Comparison of ENCODE assay signal across 9 mouse cellular contexts in the genomic region with DNA sequence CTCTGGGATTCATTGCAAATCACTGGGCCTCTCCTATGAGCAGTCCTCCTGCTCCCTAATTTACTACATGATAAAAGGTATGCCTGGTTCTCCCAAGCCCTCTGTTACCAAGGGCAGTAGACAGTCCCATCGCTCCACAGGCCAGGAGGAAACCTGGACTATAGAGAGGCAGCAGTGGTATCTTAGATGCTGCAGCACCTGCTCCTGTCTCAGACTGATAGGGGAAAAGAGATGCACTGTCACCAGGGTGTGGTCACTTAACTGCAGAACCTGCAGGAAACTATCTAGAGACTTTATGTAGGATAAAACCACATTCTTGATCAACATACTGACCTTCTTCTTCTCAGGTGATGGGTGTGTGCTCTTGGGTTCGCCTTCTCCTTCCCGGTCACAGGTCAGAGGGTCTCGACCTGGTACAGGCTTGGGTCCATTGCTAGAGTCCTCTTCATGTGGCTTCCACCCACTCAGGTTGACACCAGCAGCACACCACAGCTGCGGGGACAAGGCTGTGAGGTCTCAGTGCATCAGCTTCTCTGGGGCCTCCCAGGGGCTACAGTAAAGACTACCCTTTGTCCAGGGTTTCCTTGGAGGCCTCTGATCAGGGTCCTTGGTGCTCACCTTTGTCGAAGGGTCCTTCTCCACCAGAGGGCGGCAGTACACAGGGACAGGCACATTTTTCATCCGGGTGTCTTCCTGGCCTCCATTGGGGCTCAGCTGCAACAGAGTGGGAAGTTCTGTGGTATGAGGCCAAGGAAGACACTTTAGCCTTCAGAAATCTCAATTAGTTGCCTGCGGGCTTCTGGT. TPM values are rescaled to one million over a fixed set of nuclear protein-coding genes. Genes with fewer than 3 reads are reported as not detected.
DNase-seq lines count a peak whose midpoint lies in the region; ATAC-seq and TF ChIP-seq lines count a peak whose summit lies in the region.
"Had no signal": no experiment of that assay in that cellular context is flagged by ENCODE, and none has a peak within 500 bp of the region (broad histone marks: within the 10 kb centered on the region; RNA-seq: fewer than 3 reads in every experiment).

No protein-coding gene starts in this region.

- H3K4me2 ChIP-seq in lung, embryonic 14.5 days, result no peak overlapping the region; the same call in 1 of the 2 replicates
- H3K4me2 ChIP-seq in neural tube, embryonic 15.5 days, result no peak overlapping the region
- H3K4me2 ChIP-seq in midbrain, embryonic 15.5 days, result no peak overlapping the region
- H3K4me2 ChIP-seq: neural tube, embryonic 12.5 days had no signal

- H3K36me3 ChIP-seq in lung, embryonic 14.5 days (ENCODE audit: insufficient read depth), result peaks cover 100% of the 10 kb centered on the region
- peaks cover 100% of the 10 kb centered on the region for H3K36me3 ChIP-seq in neural tube, embryonic 15.5 days
- H3K36me3 ChIP-seq in midbrain, embryonic 15.5 days (replicated peaks), result peaks cover 94% of the 10 kb centered on the region

- H3K9me3 ChIP-seq in lung, embryonic 14.5 days (ENCODE audit: low read depth, low read length), result no peaks in the 10 kb centered on the region
- H3K9me3 ChIP-seq in neural tube, embryonic 15.5 days (replicated peaks), result no peaks in the 10 kb centered on the region
- H3K9me3 ChIP-seq in midbrain, embryonic 15.5 days, result no peaks in the 10 kb centered on the region
- H3K9me3 ChIP-seq: neural tube, embryonic 12.5 days had no signal

- TF ChIP-seq CTCF in lung, embryonic 14.5 days (IDR thresholded peaks at IDR 0.05; ENCODE audit: low read depth), result peak; percentile 56

- ATAC-seq in lung, embryonic 14.5 days (ENCODE audit: insufficient read depth), result no peak
- peak; percentile 43 for ATAC-seq in granulocyte monocyte progenitor cell, adult 5-6 weeks (replicated peaks; ENCODE audit: poor library complexity, severe bottlenecking)
- no peak for ATAC-seq in neural tube, embryonic 15.5 days (ENCODE audit: low FRiP score)
- ATAC-seq in midbrain, embryonic 15.5 days (replicated peaks), result no peak

- DNase-seq in adrenal gland, postnatal 14 days, result peak; percentile 76
- no peak for DNase-seq in adrenal gland, adult 8-10 months
- no peak for DNase-seq in lung, embryonic 14.5 days
- DNase-seq in lung, postnatal 14 days, result no peak
- peak; percentile 34 for DNase-seq in retina, postnatal 1 day

- H3K4me1 ChIP-seq in lung, embryonic 14.5 days (ENCODE audit: insufficient read depth), result no peaks in the 10 kb centered on the region
- peaks cover 9% of the 10 kb centered on the region for H3K4me1 ChIP-seq in neural tube, embryonic 15.5 days
- peaks cover 7% of the 10 kb centered on the region for H3K4me1 ChIP-seq in midbrain, embryonic 15.5 days

- no peaks in the 10 kb centered on the region for H3K27me3 ChIP-seq in lung, embryonic 14.5 days (ENCODE audit: insufficient read depth, low read length)
- no peaks in the 10 kb centered on the region for H3K27me3 ChIP-seq in neural tube, embryonic 15.5 days (replicated peaks)
- no peaks in the 10 kb centered on the region for H3K27me3 ChIP-seq in midbrain, embryonic 15.5 days (replicated peaks)
- H3K27me3 ChIP-seq: neural tube, embryonic 12.5 days had no signal

- no peak overlapping the region; the same call in 1 of the 2 replicates for H3K27ac ChIP-seq in lung, embryonic 14.5 days (ENCODE audit: low read depth)
- no peak overlapping the region for H3K27ac ChIP-seq in neural tube, embryonic 15.5 days (replicated peaks)
- no peak overlapping the region for H3K27ac ChIP-seq in midbrain, embryonic 15.5 days
- H3K27ac ChIP-seq: neural tube, embryonic 12.5 days had no signal

- no peak overlapping the region for H3K9ac ChIP-seq in lung, embryonic 14.5 days
- H3K9ac ChIP-seq in neural tube, embryonic 15.5 days (replicated peaks), result no peak overlapping the region
- no peak overlapping the region for H3K9ac ChIP-seq in midbrain, embryonic 15.5 days
- H3K9ac ChIP-seq: neural tube, embryonic 12.5 days had no signal

- H3K4me3 ChIP-seq in lung, embryonic 14.5 days (ENCODE audit: low read depth, low read length), result no peak overlapping the region
- H3K4me3 ChIP-seq in neural tube, embryonic 15.5 days (replicated peaks), result no peak overlapping the region
- no peak overlapping the region for H3K4me3 ChIP-seq in midbrain, embryonic 15.5 days
- H3K4me3 ChIP-seq: neural tube, embryonic 12.5 days had no signal

- WGBS in lung, embryonic 14.5 days, result 68% methylated on average over 9 of the region's 9 CpGs
- WGBS in neural tube, embryonic 15.5 days, result 70% methylated on average over 9 of the region's 9 CpGs
- 71% methylated on average over 9 of the region's 9 CpGs for WGBS in midbrain, embryonic 15.5 days

RNA-seq across cellular contexts. Expression of gene Nme3, which starts 6.6 kb away (rescaled TPM):
- total RNA-seq in adrenal gland, postnatal 14 days (2021), result 46.1 and 47.4 TPM in 2 replicates
- 100 to 1,000 TPM in 2 of 4 experiments, 10 to 100 TPM in 2; 73.5 to 148 (median 104) TPM for total RNA-seq in adrenal gland, adult 8-10 months (2022)
- polyA plus RNA-seq in lung, embryonic 14.5 days (2014; fragmentation: Nextera tagmentation; extraction: Ambion mirVana), result 65.1 and 77.1 TPM in 2 replicates
- total RNA-seq in granulocyte monocyte progenitor cell, adult 5-6 weeks (2014; fragmentation: Nextera tagmentation), result 18.8 and 22.9 TPM in 2 replicates
- total RNA-seq in granulocyte monocyte progenitor cell, adult 5-6 weeks (2017), result 21.2 and 27.1 TPM in 2 replicates
- 92.9 and 105 TPM in 2 replicates for polyA plus RNA-seq in neural tube, embryonic 15.5 days (2015; fragmentation: Nextera tagmentation; extraction: Ambion mirVana)
- polyA plus RNA-seq in midbrain, embryonic 15.5 days (2015; fragmentation: Nextera tagmentation; extraction: Ambion mirVana), result 79.7 and 82.3 TPM in 2 replicates

RNA-seq across cellular contexts. Expression of gene Mrps34, which starts 8.0 kb away (rescaled TPM):
- total RNA-seq in adrenal gland, postnatal 14 days (2021), result 133 and 145 TPM in 2 replicates
- 100 to 1,000 TPM; 120 to 201 (median 138) TPM for total RNA-seq in adrenal gland, adult 8-10 months (2022)
- 92.1 and 93.7 TPM in 2 replicates for polyA plus RNA-seq in lung, embryonic 14.5 days (2014; fragmentation: Nextera tagmentation; extraction: Ambion mirVana)
- total RNA-seq in granulocyte monocyte progenitor cell, adult 5-6 weeks (2014; fragmentation: Nextera tagmentation), result 62.0 and 75.0 TPM in 2 replicates
- 36.7 and 41.9 TPM in 2 replicates for total RNA-seq in granulocyte monocyte progenitor cell, adult 5-6 weeks (2017)
- 89.0 and 89.5 TPM in 2 replicates for polyA plus RNA-seq in neural tube, embryonic 15.5 days (2015; fragmentation: Nextera tagmentation; extraction: Ambion mirVana)
- polyA plus RNA-seq in midbrain, embryonic 15.5 days (2015; fragmentation: Nextera tagmentation; extraction: Ambion mirVana), result 73.1 and 78.9 TPM in 2 replicates

RNA-seq across cellular contexts. Expression of gene Eme2, which starts 8.0 kb away (rescaled TPM):
- 36.7 and 43.1 TPM in 2 replicates for total RNA-seq in adrenal gland, postnatal 14 days (2021)
- 10 to 100 TPM; 43.6 to 80.7 (median 66.3) TPM for total RNA-seq in adrenal gland, adult 8-10 months (2022)
- 21.2 and 23.3 TPM in 2 replicates for polyA plus RNA-seq in lung, embryonic 14.5 days (2014; fragmentation: Nextera tagmentation; extraction: Ambion mirVana)
- total RNA-seq in granulocyte monocyte progenitor cell, adult 5-6 weeks (2014; fragmentation: Nextera tagmentation), result 8.9 and 15.1 TPM in 2 replicates
- 12.5 and 14.9 TPM in 2 replicates for total RNA-seq in granulocyte monocyte progenitor cell, adult 5-6 weeks (2017)
- 27.9 and 31.3 TPM in 2 replicates for polyA plus RNA-seq in neural tube, embryonic 15.5 days (2015; fragmentation: Nextera tagmentation; extraction: Ambion mirVana)
- 31.5 and 33.4 TPM in 2 replicates for polyA plus RNA-seq in midbrain, embryonic 15.5 days (2015; fragmentation: Nextera tagmentation; extraction: Ambion mirVana)

RNA-seq across cellular contexts. Expression of gene Spsb3, which starts 16.4 kb away (rescaled TPM):
- total RNA-seq in adrenal gland, postnatal 14 days (2021), result 30.2 and 34.6 TPM in 2 replicates
- 10 to 100 TPM; 31.5 to 34.0 (median 33.7) TPM for total RNA-seq in adrenal gland, adult 8-10 months (2022)
- polyA plus RNA-seq in lung, embryonic 14.5 days (2014; fragmentation: Nextera tagmentation; extraction: Ambion mirVana), result 34.8 and 37.2 TPM in 2 replicates
- total RNA-seq in granulocyte monocyte progenitor cell, adult 5-6 weeks (2014; fragmentation: Nextera tagmentation), result 15.7 and 29.3 TPM in 2 replicates
- 10.4 and 15.8 TPM in 2 replicates for total RNA-seq in granulocyte monocyte progenitor cell, adult 5-6 weeks (2017)
- polyA plus RNA-seq in neural tube, embryonic 15.5 days (2015; fragmentation: Nextera tagmentation; extraction: Ambion mirVana), result 77.6 and 84.2 TPM in 2 replicates
- 94.1 and 97.2 TPM in 2 replicates for polyA plus RNA-seq in midbrain, embryonic 15.5 days (2015; fragmentation: Nextera tagmentation; extraction: Ambion mirVana)

RNA-seq across cellular contexts. Expression of gene Nubp2, which starts 16.7 kb away (rescaled TPM):
- 39.5 and 48.8 TPM in 2 replicates for total RNA-seq in adrenal gland, postnatal 14 days (2021)
- 10 to 100 TPM; 58.9 to 66.0 (median 61.5) TPM for total RNA-seq in adrenal gland, adult 8-10 months (2022)
- 53.0 and 56.5 TPM in 2 replicates for polyA plus RNA-seq in lung, embryonic 14.5 days (2014; fragmentation: Nextera tagmentation; extraction: Ambion mirVana)
- total RNA-seq in granulocyte monocyte progenitor cell, adult 5-6 weeks (2014; fragmentation: Nextera tagmentation), result 103 and 108 TPM in 2 replicates
- total RNA-seq in granulocyte monocyte progenitor cell, adult 5-6 weeks (2017), result 42.8 and 48.2 TPM in 2 replicates
- polyA plus RNA-seq in neural tube, embryonic 15.5 days (2015; fragmentation: Nextera tagmentation; extraction: Ambion mirVana), result 63.2 and 68.9 TPM in 2 replicates
- 61.2 and 65.7 TPM in 2 replicates for polyA plus RNA-seq in midbrain, embryonic 15.5 days (2015; fragmentation: Nextera tagmentation; extraction: Ambion mirVana)

Comparison
In these comparisons a context has a peak if more than half of its experiments do, and no peak if none do; other contexts are left out.
1. DNase-seq: peak in adrenal gland, postnatal 14 days (single experiment) and retina, postnatal 1 day (single experiment); none in adrenal gland, adult 8-10 months (single experiment), lung, embryonic 14.5 days (single experiment) and lung, postnatal 14 days (single experiment).